Mouse (Mus musculus): Measurements from ENCODE around the gene Fn3krp. TPM values are rescaled to one million over a fixed set of nuclear protein-coding genes. Genes with fewer than 3 reads are reported as not detected.

Fn3krp gene
- 9.8 and 13.6 TPM in 2 replicates for polyA plus RNA-seq (2012; rRNA removed)

DNA sequence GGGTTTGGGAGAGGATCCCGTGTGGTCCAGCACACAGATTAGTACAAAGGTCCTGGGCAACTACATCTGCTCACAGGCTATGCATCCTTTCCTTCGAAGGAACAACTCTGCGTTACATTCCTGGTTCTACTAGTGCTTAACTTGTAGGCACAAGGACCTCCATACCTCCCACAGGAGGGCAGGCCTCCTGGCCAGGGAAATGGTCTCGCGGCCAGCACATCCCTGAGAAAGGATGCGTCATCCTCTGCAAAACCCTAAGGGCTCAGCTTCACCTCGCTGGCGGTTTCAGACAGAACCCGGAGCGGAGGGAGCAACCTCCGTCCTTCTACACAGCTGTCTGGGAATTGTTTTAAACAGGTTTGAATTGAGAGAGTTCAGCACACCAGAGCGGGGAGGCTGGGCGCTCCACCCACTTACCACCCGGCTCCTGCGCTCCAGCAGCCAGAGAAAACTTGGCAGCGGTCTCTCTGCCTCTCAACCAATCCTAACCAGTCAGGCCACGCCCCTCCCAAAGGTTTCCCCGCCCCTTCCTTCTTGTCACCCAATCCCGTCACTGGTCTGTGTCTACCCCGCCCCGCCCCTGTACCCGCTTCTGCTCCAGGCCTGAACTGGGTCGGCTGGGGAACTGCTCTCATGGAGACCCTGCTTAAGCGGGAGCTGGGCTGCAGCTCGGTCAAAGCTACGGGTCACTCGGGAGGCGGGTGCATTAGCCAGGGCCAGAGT is at the start of gene Fn3krp:
TSS of gene Fn3krp (plus strand) at position 572 of the 723 bp plus-strand sequence.
- DNase-seq (ENCODE audit: low read depth): peak; percentile 90

DNA sequence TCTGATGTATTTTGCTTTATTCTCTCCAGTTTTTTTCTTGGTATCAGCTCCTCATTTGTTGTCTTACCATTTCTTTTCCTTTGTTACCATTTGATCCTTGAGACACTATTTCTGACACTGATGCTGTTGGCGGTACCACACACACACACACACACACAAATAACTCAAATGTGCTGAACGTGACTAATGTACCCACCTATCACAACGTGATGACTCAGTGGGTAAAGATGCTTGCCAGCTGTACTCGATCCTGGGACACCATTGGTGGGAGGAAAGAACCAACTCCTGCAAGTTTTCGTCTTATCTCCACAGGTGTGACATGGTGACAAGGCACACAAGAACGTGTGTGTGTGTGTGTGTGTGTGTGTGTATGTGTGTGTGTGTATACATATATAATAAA is 47.9 kb upstream of the Fn3krp start:
- DNase-seq (ENCODE audit: low read depth): no peak

DNA sequence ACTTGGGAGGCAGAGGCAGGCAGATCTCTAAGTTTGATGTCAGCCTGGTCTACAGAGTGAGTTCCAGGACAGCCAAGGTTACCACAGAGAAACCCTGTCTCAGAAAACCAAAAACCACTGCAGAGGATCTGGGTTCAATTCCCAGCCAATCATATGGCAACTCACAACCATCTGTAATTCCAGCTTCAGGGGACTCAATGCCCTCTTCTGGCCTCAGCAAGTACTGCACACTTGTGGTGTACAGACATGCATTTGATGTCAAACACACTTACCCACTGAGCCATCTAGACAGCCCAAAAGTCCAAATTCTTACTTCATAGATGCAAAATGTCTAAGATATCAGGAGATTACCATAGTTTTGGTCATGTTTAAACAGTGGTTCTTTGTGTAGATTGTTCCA is 42.6 kb upstream of the Fn3krp start:
- DNase-seq (ENCODE audit: low read depth): no peak

DNA sequence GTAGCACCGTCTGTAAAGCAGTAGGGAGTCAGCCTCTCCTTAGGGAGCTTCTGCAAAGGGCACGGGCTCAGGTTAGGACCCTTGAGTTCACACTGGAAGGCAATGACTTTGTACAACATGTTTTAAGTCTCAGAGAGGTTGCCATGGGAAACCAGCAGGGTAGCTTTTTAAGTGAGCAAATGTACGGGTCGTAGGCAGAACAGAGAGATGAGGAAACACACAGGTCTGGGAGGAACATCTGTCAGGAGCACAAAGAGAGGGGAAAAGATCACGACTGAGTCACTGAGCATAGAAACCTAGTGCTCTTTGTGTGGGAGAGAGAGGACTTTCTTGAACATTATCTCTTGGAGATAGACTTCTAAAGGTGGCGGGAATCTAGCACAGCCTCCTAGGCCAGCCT is 40.9 kb upstream of the Fn3krp start:
- no peak for DNase-seq (ENCODE audit: low read depth)

GRCm38 (mm10) chr11:121387750-121388553 is 33.2 kb upstream of the Fn3krp start, which contains the start of gene Rab40b:
Gene Rab40b, minus strand, starts transcription at chr11:121388251.
- peak; percentile 97 for DNase-seq (ENCODE audit: low read depth)

DNA sequence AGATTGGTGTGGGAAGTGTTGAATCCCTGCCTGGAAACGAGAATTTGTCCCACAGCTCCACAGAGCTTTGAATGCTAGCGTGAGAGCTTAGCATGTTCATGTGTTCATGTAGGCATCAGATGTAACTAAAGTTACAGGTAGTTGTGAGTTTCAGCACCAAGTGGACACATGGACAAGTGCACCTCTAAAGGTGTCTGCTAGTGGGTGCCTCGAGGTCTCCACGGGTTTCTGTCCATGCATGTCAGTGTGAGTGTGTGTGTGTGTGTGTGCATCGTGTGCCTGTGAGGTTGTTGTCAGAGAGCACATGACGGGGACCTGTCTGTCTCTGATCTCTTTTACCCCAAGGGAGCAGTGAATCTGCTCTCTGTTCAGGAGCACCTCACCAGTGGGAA is 32.7 kb upstream of the Fn3krp start:
- DNase-seq (ENCODE audit: low read depth): no peak

DNA sequence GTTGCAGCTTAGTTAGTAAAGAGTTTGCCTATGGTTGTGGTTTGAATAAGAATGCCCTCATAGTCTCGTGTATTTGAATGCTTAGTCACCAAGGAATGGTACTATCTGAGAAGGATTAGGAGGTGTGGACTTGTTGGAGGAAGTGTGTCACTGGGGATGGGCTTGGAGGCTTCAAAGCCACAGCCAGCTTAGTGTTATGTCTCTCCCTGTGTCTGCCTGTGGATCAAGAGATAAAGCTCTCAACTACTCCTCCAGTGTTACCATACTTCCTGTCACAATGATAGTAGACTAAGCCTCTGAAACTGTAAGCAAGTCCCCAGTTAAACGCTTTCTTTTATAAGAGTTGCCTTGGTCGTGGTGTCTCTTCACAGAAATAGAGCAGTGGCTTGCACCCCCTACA is 30.4 kb upstream of the Fn3krp start:
- DNase-seq (ENCODE audit: low read depth): no peak

- DNase-seq (ENCODE audit: low read depth): no peak
Observed at GRCm38 (mm10) chr11:121392405-121392804, 28.8 kb upstream of the Fn3krp start.

DNA sequence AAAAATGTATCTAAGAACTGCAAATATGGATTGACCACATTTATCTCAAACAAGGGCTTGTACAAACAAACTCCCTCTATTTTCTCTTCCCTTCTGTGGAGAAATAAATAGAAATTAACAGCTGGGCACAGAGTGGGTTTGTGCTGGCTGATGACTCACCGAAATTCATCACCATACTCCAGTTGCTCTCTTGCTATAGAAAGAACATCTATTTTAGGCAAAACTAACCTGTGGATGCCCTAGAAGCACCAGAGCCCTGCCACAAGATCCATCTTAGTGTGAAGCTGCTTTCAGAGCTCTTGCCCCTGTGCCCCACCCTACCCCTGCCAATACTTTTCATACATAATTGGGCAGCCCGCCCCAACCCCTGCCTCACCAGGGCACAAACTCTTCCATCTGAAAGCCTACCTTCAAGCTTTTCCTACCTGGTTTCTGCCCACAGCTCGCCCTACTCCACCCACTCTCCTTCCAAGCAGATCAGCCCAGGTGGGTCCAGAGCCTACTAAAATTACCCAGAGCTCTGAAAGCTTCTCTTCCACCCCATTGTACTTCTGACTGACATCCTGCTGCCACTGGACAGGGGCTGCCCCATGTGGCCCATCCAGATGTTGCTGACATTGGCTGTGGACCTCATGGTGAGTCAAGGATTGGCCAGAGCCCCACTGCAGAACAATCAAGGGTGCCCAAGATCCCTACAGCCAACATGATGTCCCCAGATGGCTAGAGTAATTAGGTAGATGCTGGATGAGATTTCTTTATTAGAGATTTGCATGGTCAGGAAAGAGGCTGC is 13.6 kb upstream of the Fn3krp start:
- DNase-seq (ENCODE audit: low read depth): no peak

- DNase-seq (ENCODE audit: low read depth): no peak
Observed at GRCm38 (mm10) chr11:121414762-121415161, 6.4 kb upstream of the Fn3krp start.

DNA sequence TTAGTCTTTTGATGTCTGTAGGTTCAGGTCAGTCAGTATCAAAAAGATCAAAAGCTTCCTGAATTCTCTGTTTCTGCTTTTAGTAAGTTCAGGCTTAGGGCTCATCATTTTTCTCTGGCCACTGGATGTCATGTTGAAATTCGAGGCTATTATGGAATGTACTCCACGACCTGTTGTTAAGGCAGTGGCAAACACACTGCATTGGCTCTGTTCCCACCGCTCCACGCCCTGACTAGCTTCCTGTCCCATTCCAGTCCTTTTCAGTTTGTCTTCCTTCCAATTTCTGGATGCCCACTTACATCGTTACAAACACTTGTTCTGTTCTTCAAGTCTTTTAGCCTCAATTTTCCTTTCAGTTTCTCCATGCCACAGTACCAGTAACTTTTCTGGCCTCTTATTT is 5.8 kb upstream of the Fn3krp start:
- DNase-seq (ENCODE audit: low read depth): no peak

GRCm38 (mm10) chr11:121417971-121418370 is 3.2 kb upstream of the Fn3krp start:
- DNase-seq (ENCODE audit: low read depth): no peak

GRCm38 (mm10) chr11:121418932-121419331 is 2.3 kb upstream of the Fn3krp start:
- DNase-seq (ENCODE audit: low read depth): no peak

DNA sequence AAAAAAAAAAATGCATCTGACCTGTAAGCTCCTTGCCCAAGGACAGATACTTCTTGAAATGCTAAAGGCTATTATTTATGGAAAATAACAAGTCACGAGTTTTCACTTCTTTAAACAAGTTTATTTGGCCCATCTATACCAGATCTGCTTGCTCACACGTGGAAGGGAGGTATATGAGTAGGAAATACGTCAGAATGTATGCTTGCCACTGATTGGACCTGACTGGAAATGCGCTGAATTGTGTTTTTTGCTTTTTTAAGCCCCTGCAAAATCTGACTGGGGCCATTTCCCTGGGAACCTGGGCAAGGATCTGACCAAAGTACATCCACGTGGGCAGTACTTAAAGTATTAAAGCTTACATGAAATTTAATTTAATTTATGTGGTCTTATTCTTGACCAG is 822 bp upstream of the Fn3krp start:
- DNase-seq (ENCODE audit: low read depth): no peak

GRCm38 (mm10) chr11:121421553-121422173 is 462 bp downstream of the Fn3krp start:
- no peak for DNase-seq (ENCODE audit: low read depth)

DNA sequence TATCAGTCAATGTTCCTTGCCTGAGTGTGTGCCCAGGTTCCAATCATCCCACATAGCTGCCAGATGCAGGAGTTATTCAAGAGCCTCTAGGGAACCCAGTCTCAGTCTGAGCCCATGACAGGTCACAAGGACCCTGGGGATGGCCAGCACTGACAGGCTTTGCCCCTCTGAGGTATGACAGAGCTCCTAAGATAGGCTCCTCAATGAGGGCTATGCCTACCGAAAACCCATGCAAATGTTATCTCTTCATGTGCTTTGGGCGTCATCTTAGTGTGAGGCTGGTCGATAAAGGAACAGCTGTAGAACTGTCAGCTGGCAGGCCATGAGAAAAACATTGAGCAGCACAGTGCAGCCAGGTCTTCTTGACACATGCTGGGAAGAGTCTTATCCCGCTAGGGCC is 12.2 kb downstream of the Fn3krp start:
- no peak for DNase-seq (ENCODE audit: low read depth)

- no peak for DNase-seq (ENCODE audit: low read depth)
Observed at GRCm38 (mm10) chr11:121434156-121435155, 13.3 kb downstream of the Fn3krp start, which contains the start of gene Fn3k. Gene Fn3k, plus strand, starts transcription at chr11:121434913.

- no peak for DNase-seq (ENCODE audit: low read depth)
Observed at GRCm38 (mm10) chr11:121437236-121437635, 16.0 kb downstream of the Fn3krp start.

DNA sequence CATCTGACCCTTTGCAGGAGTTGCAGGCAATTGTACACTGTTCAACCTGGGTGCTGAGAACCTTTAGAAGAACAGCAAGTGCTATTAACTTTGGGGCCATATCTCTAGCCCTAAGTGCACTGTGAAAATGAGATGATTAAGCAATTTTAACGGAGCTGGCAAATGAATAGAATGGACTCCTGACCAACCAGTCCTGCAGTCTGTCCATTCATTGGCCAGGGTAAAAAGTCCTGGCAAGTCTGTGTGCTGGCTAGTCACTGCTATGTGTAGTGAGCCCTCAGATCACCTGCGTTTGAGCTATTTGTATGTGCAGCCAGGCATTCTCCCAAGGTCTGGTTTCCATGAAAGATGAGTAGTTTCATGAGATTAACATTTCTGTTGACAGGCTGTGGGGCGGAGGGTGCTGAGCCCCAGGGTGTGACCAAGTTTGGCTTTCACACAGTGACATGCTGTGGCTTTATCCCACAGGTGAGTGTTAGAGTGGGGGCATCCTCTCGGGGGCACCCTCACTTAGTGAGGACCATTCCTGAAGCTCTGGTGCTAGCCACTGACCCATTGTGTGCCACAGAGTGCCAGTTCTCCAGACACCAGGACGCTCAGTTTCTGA is 18.6 kb downstream of the Fn3krp start:
- no peak for DNase-seq (ENCODE audit: low read depth)

- no peak for DNase-seq (ENCODE audit: low read depth)
Observed at GRCm38 (mm10) chr11:121441653-121442052, 20.5 kb downstream of the Fn3krp start.

Measured in gonadal fat pad, adult 2 months (tissue).